Mouse (Mus musculus) urinary bladder, postnatal 25 days (tissue): ENCODE results near the gene B4galnt4.

Experiments
- DNase-seq: peaks from one replicate; pipeline ENCODE4 v3.0.0; 2022; ENCODE audit warnings: low spot score

The B4galnt4 gene

GRCm38 (mm10) chr7:141070058-141070862 lies 9.4 kb downstream of the B4galnt4 start:
- DNase-seq: peak; percentile 77

GRCm38 (mm10) chr7:141072017-141072745 lies 11.3 kb downstream of the B4galnt4 start:
- no peak for DNase-seq

- no peak for DNase-seq
These were observed 12.9 kb downstream of the B4galnt4 start for GRCm38 (mm10) chr7:141073782-141074181.

GRCm38 (mm10) chr7:141077841-141078240 lies 16.9 kb downstream of the B4galnt4 start, which contains the start of gene Pkp3:
Pkp3 (plus strand) TSS chr7:141078218.
- no peak for DNase-seq

GRCm38 (mm10) chr7:141078876-141079275 lies 18.0 kb downstream of the B4galnt4 start:
- DNase-seq: peak; percentile 44

- peak; percentile 43 for DNase-seq
These were observed 18.9 kb downstream of the B4galnt4 start for GRCm38 (mm10) chr7:141079481-141080449.

GRCm38 (mm10) chr7:141087894-141088293 lies 27.0 kb downstream of the B4galnt4 start:
- DNase-seq: no peak

- no peak for DNase-seq
These were observed 27.6 kb downstream of the B4galnt4 start for GRCm38 (mm10) chr7:141088473-141088872.

GRCm38 (mm10) chr7:141090228-141090627 lies 29.3 kb downstream of the B4galnt4 start:
- no peak for DNase-seq

- DNase-seq: peak; percentile 74
These were observed 31.3 kb downstream of the B4galnt4 start for GRCm38 (mm10) chr7:141092051-141092735.

GRCm38 (mm10) chr7:141093950-141094349 lies 33.0 kb downstream of the B4galnt4 start:
- no peak for DNase-seq

- DNase-seq: no peak
These were observed 33.7 kb downstream of the B4galnt4 start for GRCm38 (mm10) chr7:141094487-141095205.

- DNase-seq: no peak
These were observed 35.1 kb downstream of the B4galnt4 start for GRCm38 (mm10) chr7:141096021-141096420.

GRCm38 (mm10) chr7:141096649-141097056 lies 35.7 kb downstream of the B4galnt4 start:
- DNase-seq: no peak

- DNase-seq: no peak
These were observed 36.3 kb downstream of the B4galnt4 start for GRCm38 (mm10) chr7:141097177-141097576.

- DNase-seq: peak; percentile 51
These were observed 39.2 kb downstream of the B4galnt4 start, which contains the start of gene Sigirr for GRCm38 (mm10) chr7:141099911-141100691. Sigirr (minus strand) TSS chr7:141100572.

- no peak for DNase-seq
These were observed 42.3 kb downstream of the B4galnt4 start for GRCm38 (mm10) chr7:141103161-141103560.

GRCm38 (mm10) chr7:141115874-141116273 lies 55.0 kb downstream of the B4galnt4 start:
- DNase-seq: no peak

- DNase-seq: peak; percentile 27
These were observed 56.7 kb downstream of the B4galnt4 start, which contains the start of gene Ano9 for GRCm38 (mm10) chr7:141117636-141118035. Ano9 (minus strand) TSS chr7:141117806.

- DNase-seq: no peak
These were observed 58.6 kb downstream of the B4galnt4 start for GRCm38 (mm10) chr7:141119487-141119886.
